Mouse (Mus musculus) embryo, embryonic 10 days (tissue): ENCODE data around the gene Tmc6.
"Not testable (repeated sequence)": the region's sequence is repeated elsewhere in the genome, so short reads cannot be mapped to it uniquely, and the experiment has no call there.

Source experiments
- DNase-seq: peaks from one replicate; pipeline ENCODE4 v3.0.0-alpha.2; 2015; ENCODE audit warnings: low spot score

The Tmc6 gene

GRCm38 (mm10) chr11:117810401-117811046, 28.5 kb upstream of the Tmc6 start:
- DNase-seq = peak; percentile 88

GRCm38 (mm10) chr11:117809407-117810311, 27.7 kb upstream of the Tmc6 start, which contains the start of the genes Gm20708 and Syngr2:
TSS of gene Gm20708 (plus strand) at chr11:117809668.
TSS of gene Syngr2 (plus strand) at chr11:117809668.
- DNase-seq = peak; percentile 76

- DNase-seq = no peak
These were observed 24.8 kb upstream of the Tmc6 start for GRCm38 (mm10) chr11:117806781-117807180.

- DNase-seq = no peak
These were observed 21.2 kb upstream of the Tmc6 start for GRCm38 (mm10) chr11:117803166-117803688.

- no peak for DNase-seq
These were observed 19.7 kb upstream of the Tmc6 start for GRCm38 (mm10) chr11:117801650-117802049.

GRCm38 (mm10) chr11:117800038-117800437, 18.0 kb upstream of the Tmc6 start:
- no peak for DNase-seq

- no peak for DNase-seq
These were observed 17.2 kb upstream of the Tmc6 start for GRCm38 (mm10) chr11:117799174-117799573.

- DNase-seq = no peak
These were observed 16.2 kb upstream of the Tmc6 start for GRCm38 (mm10) chr11:117798160-117798541.

GRCm38 (mm10) chr11:117797511-117798159, 15.6 kb upstream of the Tmc6 start, which contains the start of gene 6030468B19Rik:
TSS of gene 6030468B19Rik (plus strand) at chr11:117797660.
- no peak for DNase-seq

GRCm38 (mm10) chr11:117796954-117797353, 15.0 kb upstream of the Tmc6 start:
- DNase-seq = no peak

GRCm38 (mm10) chr11:117794035-117794551, 12.1 kb upstream of the Tmc6 start:
- DNase-seq = no peak

GRCm38 (mm10) chr11:117792281-117792888, 10.4 kb upstream of the Tmc6 start:
- peak; percentile 79 for DNase-seq

- no peak for DNase-seq
These were observed 9.4 kb upstream of the Tmc6 start for GRCm38 (mm10) chr11:117791441-117791761.

- peak; percentile 21 for DNase-seq
These were observed 8.9 kb upstream of the Tmc6 start for GRCm38 (mm10) chr11:117790703-117791440.

- peak; percentile 83 for DNase-seq
These were observed 8.3 kb upstream of the Tmc6 start for GRCm38 (mm10) chr11:117790286-117790685.

- DNase-seq = not testable (repeated sequence)
These were observed 6.5 kb upstream of the Tmc6 start for GRCm38 (mm10) chr11:117788481-117788880.

- peak; percentile 90 for DNase-seq
These were observed 4.3 kb upstream of the Tmc6 start for GRCm38 (mm10) chr11:117786294-117786693.

- DNase-seq = peak; percentile 38
These were observed 1.8 kb upstream of the Tmc6 start for GRCm38 (mm10) chr11:117783683-117784309.

GRCm38 (mm10) chr11:117783089-117783488, 1.1 kb upstream of the Tmc6 start:
- peak; percentile 75 for DNase-seq

- no peak for DNase-seq
These were observed 672 bp upstream of the Tmc6 start for GRCm38 (mm10) chr11:117782705-117783034.
